Mouse (Mus musculus): ENCODE results near the gene Gm20219.

- TF ChIP-seq CTCF (conservative IDR thresholded peaks at IDR 0.05; ENCODE audit: low read length) (no peak), POU5F1 (IDR thresholded peaks at IDR 0.05; ENCODE audit: borderline replicate concordance, low read length) (no peak)
Observed at GRCm38 (mm10) chr17:56548605-56549105, 5.5 kb downstream of the Gm20219 start.
